Mouse (Mus musculus): ENCODE data around the gene Ak1.

Ak1 gene

GRCm38 (mm10) chr2:32647366-32647765, 25.8 kb downstream of the Ak1 start:
- no peak for DNase-seq (ENCODE audit: low read depth in 1 of 2, low spot score in 2 of 2)

- no peak for DNase-seq (ENCODE audit: low read depth in 1 of 2, low spot score in 2 of 2)
Measured at GRCm38 (mm10) chr2:32653764-32654163, 32.2 kb downstream of the Ak1 start.

- no peak for DNase-seq (ENCODE audit: low read depth in 1 of 2, low spot score in 2 of 2)
Measured at GRCm38 (mm10) chr2:32654743-32655393, 33.3 kb downstream of the Ak1 start.

GRCm38 (mm10) chr2:32655394-32655744, 33.8 kb downstream of the Ak1 start:
- DNase-seq (ENCODE audit: low read depth in 1 of 2, low spot score in 2 of 2) = no peak

GRCm38 (mm10) chr2:32655826-32656225, 34.3 kb downstream of the Ak1 start:
- no peak for DNase-seq (ENCODE audit: low read depth in 1 of 2, low spot score in 2 of 2)

GRCm38 (mm10) chr2:32658873-32659272, 37.3 kb downstream of the Ak1 start:
- DNase-seq (ENCODE audit: low read depth in 1 of 2, low spot score in 2 of 2) = no peak

GRCm38 (mm10) chr2:32661509-32662107, 40.0 kb downstream of the Ak1 start:
- no peak for DNase-seq (ENCODE audit: low read depth in 1 of 2, low spot score in 2 of 2)

- no peak for DNase-seq (ENCODE audit: low read depth in 1 of 2, low spot score in 2 of 2)
Measured at GRCm38 (mm10) chr2:32662291-32662690, 40.7 kb downstream of the Ak1 start.

GRCm38 (mm10) chr2:32665345-32665744, 43.8 kb downstream of the Ak1 start:
- no peak for DNase-seq (ENCODE audit: low read depth in 1 of 2, low spot score in 2 of 2)

GRCm38 (mm10) chr2:32665853-32666252, 44.3 kb downstream of the Ak1 start:
- no peak for DNase-seq (ENCODE audit: low read depth in 1 of 2, low spot score in 2 of 2)

- DNase-seq (ENCODE audit: low read depth in 1 of 2, low spot score in 2 of 2) = no peak
Measured at GRCm38 (mm10) chr2:32667775-32668174, 46.2 kb downstream of the Ak1 start.

- DNase-seq (ENCODE audit: low read depth in 1 of 2, low spot score in 2 of 2) = no peak
Measured at GRCm38 (mm10) chr2:32668176-32668575, 46.6 kb downstream of the Ak1 start.

- DNase-seq (ENCODE audit: low read depth in 1 of 2, low spot score in 2 of 2) = no peak
Measured at GRCm38 (mm10) chr2:32669876-32670275, 48.3 kb downstream of the Ak1 start.

GRCm38 (mm10) chr2:32671147-32671546, 49.6 kb downstream of the Ak1 start:
- no peak for DNase-seq (ENCODE audit: low read depth in 1 of 2, low spot score in 2 of 2)

GRCm38 (mm10) chr2:32671907-32672595, 50.5 kb downstream of the Ak1 start:
- DNase-seq (ENCODE audit: low read depth in 1 of 2, low spot score in 2 of 2) = no peak

GRCm38 (mm10) chr2:32673176-32673917, 51.8 kb downstream of the Ak1 start:
- DNase-seq (ENCODE audit: low read depth in 1 of 2, low spot score in 2 of 2) = no peak

- no peak for DNase-seq (ENCODE audit: low read depth in 1 of 2, low spot score in 2 of 2)
Measured at GRCm38 (mm10) chr2:32676821-32677220, 55.3 kb downstream of the Ak1 start.

- no peak for DNase-seq (ENCODE audit: low read depth in 1 of 2, low spot score in 2 of 2)
Measured at GRCm38 (mm10) chr2:32677683-32678082, 56.1 kb downstream of the Ak1 start.

- DNase-seq (ENCODE audit: low read depth in 1 of 2, low spot score in 2 of 2) = no peak
Measured at GRCm38 (mm10) chr2:32680051-32680451, 58.5 kb downstream of the Ak1 start.

GRCm38 (mm10) chr2:32680961-32681650, 59.5 kb downstream of the Ak1 start:
- DNase-seq (ENCODE audit: low read depth in 1 of 2, low spot score in 2 of 2) = no peak

- DNase-seq (ENCODE audit: low read depth in 1 of 2, low spot score in 2 of 2) = no peak
Measured at GRCm38 (mm10) chr2:32681754-32682153, 60.2 kb downstream of the Ak1 start.
